Mouse (Mus musculus): ENCODE results near the gene Intu. TPM values are rescaled to one million over a fixed set of nuclear protein-coding genes. Genes with fewer than 3 reads are reported as not detected.

The Intu gene
- 3.9 and 5.3 TPM in 2 replicates for polyA plus RNA-seq (2014; fragmentation: Nextera tagmentation; extraction: Ambion mirVana)

DNA sequence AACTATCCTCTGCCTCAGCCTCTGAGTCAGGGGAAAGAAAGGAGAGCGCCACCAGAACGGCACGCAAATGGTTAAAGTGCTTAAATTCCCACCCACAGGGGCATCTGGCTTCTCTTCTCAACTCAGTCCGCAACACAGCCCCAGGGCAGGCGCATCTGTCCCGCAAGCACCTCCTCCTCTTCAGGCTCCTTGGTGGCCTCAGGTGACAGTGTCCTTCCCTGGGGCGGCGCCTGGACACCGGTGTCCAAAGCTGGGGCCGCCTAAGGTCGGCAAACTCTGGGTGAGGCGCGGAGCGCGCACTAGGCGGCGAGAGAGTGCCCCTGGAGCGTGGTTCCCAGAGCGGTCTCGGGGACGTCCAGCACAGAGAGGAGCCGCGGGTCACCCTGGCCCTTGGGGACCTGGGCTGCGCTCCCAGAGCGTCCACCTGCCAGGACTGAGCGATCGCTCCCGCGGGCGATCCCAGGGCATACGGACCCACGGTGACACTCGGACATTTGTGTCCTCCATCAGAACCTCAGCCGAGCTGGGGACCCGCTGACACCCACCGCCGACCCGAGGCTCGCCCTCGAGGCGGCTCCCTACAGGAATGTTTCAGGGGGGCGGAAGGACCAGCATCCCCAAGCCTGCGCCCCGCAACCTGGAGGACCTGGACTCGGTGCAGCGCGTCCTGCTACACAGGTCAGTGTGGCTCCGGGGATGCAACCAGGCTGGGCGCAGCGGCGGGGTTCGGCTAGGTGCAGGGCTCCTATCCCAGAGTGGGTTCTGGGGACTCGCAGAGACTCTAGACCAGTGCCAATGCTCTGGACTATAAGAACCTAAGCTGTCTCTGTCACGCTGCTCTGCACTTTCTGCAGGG lies at the start of gene Intu:
TSS of gene Intu (plus strand) at position 1 of the 856 bp plus-strand sequence.
- H3K9me3 ChIP-seq (ENCODE audit: control insufficient read depth, low read length): no peaks in the 10 kb centered on the region
- H3K4me2 ChIP-seq (ENCODE audit: low read depth, low read length): peak within 1 kb of the TSS; percentile 100
- H3K27me3 ChIP-seq (ENCODE audit: control insufficient read depth, insufficient read depth, low read length): peaks cover 6% of the 10 kb centered on the region
- H3K4me1 ChIP-seq (ENCODE audit: control insufficient read depth, insufficient read depth, low read length): peaks cover 8% of the 10 kb centered on the region
- H3K27ac ChIP-seq (ENCODE audit: low read depth, low read length): no peak within 1 kb of the TSS
- H3K4me3 ChIP-seq (ENCODE audit: low read depth, low read length): peak within 1 kb of the TSS; percentile 56
- WGBS: under 1% methylated on average over 54 of the region's 54 CpGs
- H3K36me3 ChIP-seq (ENCODE audit: control insufficient read depth, insufficient read depth, low read length): no peaks in the 10 kb centered on the region
- peak; percentile 77 for ATAC-seq (ENCODE audit: low read depth)
- peak within 1 kb of the TSS; percentile 61 for H3K9ac ChIP-seq (replicated peaks; ENCODE audit: low read depth, low read length)

- 80% methylated on average over 10 of the region's 10 CpGs for WGBS
Observed at GRCm38 (mm10) chr3:40483221-40483654, 47.8 kb upstream of the Intu start.

DNA sequence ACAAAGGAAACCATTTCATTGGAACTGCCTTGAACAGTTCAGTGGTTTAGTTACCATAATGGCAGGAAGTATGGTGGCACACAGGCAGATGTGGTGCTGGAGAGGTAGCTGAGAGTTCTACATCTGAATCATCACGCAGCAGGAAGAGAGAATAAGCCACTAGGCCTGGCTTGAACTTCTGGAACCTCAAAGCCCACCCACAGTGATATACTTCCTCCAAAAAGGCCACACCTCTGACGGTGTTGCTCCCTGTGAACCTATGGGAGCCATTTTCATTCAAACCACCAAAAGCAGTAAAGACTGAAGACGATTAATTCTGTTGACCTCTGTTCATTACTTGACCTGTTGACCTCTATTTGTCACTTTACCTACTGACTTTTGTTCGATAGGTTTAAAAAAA lies 43.7 kb upstream of the Intu start:
- H3K4me2 ChIP-seq (ENCODE audit: low read depth, low read length): no peak overlapping the region
- H3K9me3 ChIP-seq (ENCODE audit: control insufficient read depth, low read length): no peaks in the 10 kb centered on the region
- no peaks in the 10 kb centered on the region for H3K4me1 ChIP-seq (ENCODE audit: control insufficient read depth, insufficient read depth, low read length)
- ATAC-seq (ENCODE audit: low read depth): no peak
- H3K27ac ChIP-seq (ENCODE audit: low read depth, low read length): no peak overlapping the region
- WGBS: 89% methylated on average over 4 of the region's 4 CpGs
- no peak overlapping the region for H3K9ac ChIP-seq (replicated peaks; ENCODE audit: low read depth, low read length)
- no peaks in the 10 kb centered on the region for H3K27me3 ChIP-seq (ENCODE audit: control insufficient read depth, insufficient read depth, low read length)
- no peaks in the 10 kb centered on the region for H3K36me3 ChIP-seq (ENCODE audit: control insufficient read depth, insufficient read depth, low read length)
- H3K4me3 ChIP-seq (ENCODE audit: low read depth, low read length): no peak overlapping the region

More at GRCm38 (mm10) chr3:40483221-40483654, 47.8 kb upstream of the Intu start:
- no peak overlapping the region for H3K27ac ChIP-seq (ENCODE audit: low read depth, low read length)
- H3K4me3 ChIP-seq (ENCODE audit: low read depth, low read length): no peak overlapping the region
- H3K9ac ChIP-seq (replicated peaks; ENCODE audit: low read depth, low read length): no peak overlapping the region
- H3K9me3 ChIP-seq (ENCODE audit: control insufficient read depth, low read length): no peaks in the 10 kb centered on the region
- H3K4me1 ChIP-seq (ENCODE audit: control insufficient read depth, insufficient read depth, low read length): no peaks in the 10 kb centered on the region
- ATAC-seq (ENCODE audit: low read depth): no peak
- H3K27me3 ChIP-seq (ENCODE audit: control insufficient read depth, insufficient read depth, low read length): no peaks in the 10 kb centered on the region
- H3K4me2 ChIP-seq (ENCODE audit: low read depth, low read length): no peak overlapping the region
- H3K36me3 ChIP-seq (ENCODE audit: control insufficient read depth, insufficient read depth, low read length): no peaks in the 10 kb centered on the region

GRCm38 (mm10) chr3:40491742-40492141 lies 39.3 kb upstream of the Intu start:
- H3K4me3 ChIP-seq (ENCODE audit: low read depth, low read length): no peak overlapping the region
- H3K27ac ChIP-seq (ENCODE audit: low read depth, low read length): no peak overlapping the region
- H3K9ac ChIP-seq (replicated peaks; ENCODE audit: low read depth, low read length): no peak overlapping the region
- H3K9me3 ChIP-seq (ENCODE audit: control insufficient read depth, low read length): no peaks in the 10 kb centered on the region
- ATAC-seq (ENCODE audit: low read depth): no peak
- H3K36me3 ChIP-seq (ENCODE audit: control insufficient read depth, insufficient read depth, low read length): no peaks in the 10 kb centered on the region
- H3K27me3 ChIP-seq (ENCODE audit: control insufficient read depth, insufficient read depth, low read length): no peaks in the 10 kb centered on the region
- H3K4me2 ChIP-seq (ENCODE audit: low read depth, low read length): no peak overlapping the region
- 87% methylated on average over 3 of the region's 3 CpGs for WGBS
- H3K4me1 ChIP-seq (ENCODE audit: control insufficient read depth, insufficient read depth, low read length): no peaks in the 10 kb centered on the region

DNA sequence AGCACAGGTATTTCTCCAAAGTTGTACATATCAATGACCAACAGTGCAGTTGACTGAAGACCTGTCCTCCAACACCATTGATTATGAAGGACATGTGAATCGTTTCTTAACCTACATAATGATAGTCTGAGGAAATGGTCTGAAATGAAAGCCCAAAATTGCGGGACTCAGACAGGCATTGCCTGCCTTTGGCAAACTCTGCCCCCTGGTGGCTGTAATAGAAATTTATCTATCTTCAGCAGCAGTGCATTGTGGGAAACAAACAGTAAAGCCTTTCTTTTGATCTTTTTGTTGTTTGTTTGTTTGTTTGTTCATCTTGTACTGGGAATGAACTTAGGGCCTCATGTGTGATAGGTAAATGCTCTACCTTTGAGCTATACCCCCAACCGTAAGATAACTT lies 32.2 kb upstream of the Intu start:
- no peak for ATAC-seq (ENCODE audit: low read depth)
- WGBS: 87% methylated on average over 3 of the region's 3 CpGs
- H3K27ac ChIP-seq (ENCODE audit: low read depth, low read length): no peak overlapping the region
- no peak overlapping the region for H3K4me3 ChIP-seq (ENCODE audit: low read depth, low read length)
- no peak overlapping the region for H3K4me2 ChIP-seq (ENCODE audit: low read depth, low read length)
- H3K9me3 ChIP-seq (ENCODE audit: control insufficient read depth, low read length): no peaks in the 10 kb centered on the region
- H3K36me3 ChIP-seq (ENCODE audit: control insufficient read depth, insufficient read depth, low read length): no peaks in the 10 kb centered on the region
- H3K9ac ChIP-seq (replicated peaks; ENCODE audit: low read depth, low read length): no peak overlapping the region
- no peaks in the 10 kb centered on the region for H3K27me3 ChIP-seq (ENCODE audit: control insufficient read depth, insufficient read depth, low read length)
- H3K4me1 ChIP-seq (ENCODE audit: control insufficient read depth, insufficient read depth, low read length): no peaks in the 10 kb centered on the region

DNA sequence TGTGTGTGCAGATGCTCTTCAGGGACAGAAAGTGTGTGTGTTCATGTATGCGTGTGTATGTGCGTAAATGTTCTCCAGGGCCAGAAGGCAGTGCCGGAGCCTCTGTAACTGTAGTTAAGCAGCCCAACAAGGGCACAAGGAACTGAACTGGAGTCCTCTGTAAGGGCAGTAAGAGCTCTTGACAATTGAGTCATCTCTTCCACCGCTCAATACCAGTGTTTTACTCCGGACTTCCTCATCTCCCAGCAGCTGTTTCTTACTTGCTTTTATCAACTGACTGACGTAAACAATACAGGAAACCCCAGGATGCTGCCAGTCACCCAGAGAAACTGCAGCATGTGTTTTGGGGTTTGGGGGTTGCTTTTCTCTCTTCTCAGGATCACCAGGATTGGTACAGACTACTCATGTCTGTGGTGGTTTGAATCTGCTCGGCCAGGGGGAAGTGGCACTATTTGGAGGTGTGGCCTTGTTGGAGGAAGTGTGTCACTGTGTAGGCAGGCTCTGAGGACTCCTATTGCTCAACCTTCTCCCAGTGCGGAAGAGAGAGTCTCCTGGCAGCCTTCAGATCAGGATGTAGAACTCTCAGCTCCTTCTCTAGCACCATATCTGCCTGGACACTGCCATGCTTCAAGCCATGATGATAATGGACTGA lies 30.8 kb upstream of the Intu start:
- Histone ChIP-seq H3K4me3 (ENCODE audit: low read depth, low read length) (no peak overlapping the region), H3K4me2 (ENCODE audit: low read depth, low read length) (no peak overlapping the region), H3K9me3 (ENCODE audit: control insufficient read depth, low read length) (no peaks in the 10 kb centered on the region), H3K27ac (ENCODE audit: low read depth, low read length) (no peak overlapping the region), H3K27me3 (ENCODE audit: control insufficient read depth, insufficient read depth, low read length) (no peaks in the 10 kb centered on the region), H3K36me3 (ENCODE audit: control insufficient read depth, insufficient read depth, low read length) (no peaks in the 10 kb centered on the region), H3K9ac (replicated peaks; ENCODE audit: low read depth, low read length) (no peak overlapping the region), H3K4me1 (ENCODE audit: control insufficient read depth, insufficient read depth, low read length) (no peaks in the 10 kb centered on the region)
- 93% methylated on average over 8 of the region's 8 CpGs for WGBS
- no peak for ATAC-seq (ENCODE audit: low read depth)

- 74% methylated on average over 5 of the region's 5 CpGs for WGBS
- Histone ChIP-seq H3K9ac (replicated peaks; ENCODE audit: low read depth, low read length) (no peak overlapping the region), H3K27ac (ENCODE audit: low read depth, low read length) (no peak overlapping the region), H3K9me3 (ENCODE audit: control insufficient read depth, low read length) (no peaks in the 10 kb centered on the region), H3K36me3 (ENCODE audit: control insufficient read depth, insufficient read depth, low read length) (no peaks in the 10 kb centered on the region), H3K4me3 (ENCODE audit: low read depth, low read length) (no peak overlapping the region), H3K4me2 (ENCODE audit: low read depth, low read length) (no peak overlapping the region), H3K4me1 (ENCODE audit: control insufficient read depth, insufficient read depth, low read length) (no peaks in the 10 kb centered on the region), H3K27me3 (ENCODE audit: control insufficient read depth, insufficient read depth, low read length) (no peaks in the 10 kb centered on the region)
- no peak for ATAC-seq (ENCODE audit: low read depth)
Observed at GRCm38 (mm10) chr3:40504377-40504776, 26.7 kb upstream of the Intu start.

DNA sequence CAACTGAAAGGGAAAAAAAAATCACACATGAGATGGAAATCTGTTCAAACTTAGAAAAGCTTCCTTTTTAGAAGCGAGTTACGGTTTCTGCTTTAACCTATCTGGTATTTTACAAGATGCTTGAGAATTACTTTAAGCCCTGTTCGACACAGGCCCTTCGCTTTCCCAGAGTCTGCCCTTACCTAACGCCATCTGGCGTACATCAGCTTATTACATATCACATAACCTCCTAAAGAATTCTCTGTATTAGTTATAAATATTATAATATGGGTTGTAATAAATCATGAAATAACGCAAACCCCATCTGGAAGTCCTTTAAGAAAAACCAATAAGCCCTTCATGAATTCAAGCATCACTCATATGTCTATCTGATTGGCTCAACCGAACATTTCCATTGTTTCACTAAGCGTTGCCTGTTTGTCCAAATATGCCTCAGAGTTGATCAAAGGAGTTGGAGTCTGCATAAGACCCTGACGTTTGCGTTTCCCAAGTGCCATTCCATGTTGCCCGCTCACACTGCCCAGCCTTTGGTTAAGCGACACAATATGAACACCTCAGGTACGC lies 25.6 kb upstream of the Intu start:
- Histone ChIP-seq H3K4me3 (ENCODE audit: low read depth, low read length) (no peak overlapping the region), H3K36me3 (ENCODE audit: control insufficient read depth, insufficient read depth, low read length) (no peaks in the 10 kb centered on the region), H3K27me3 (ENCODE audit: control insufficient read depth, insufficient read depth, low read length) (no peaks in the 10 kb centered on the region), H3K4me2 (ENCODE audit: low read depth, low read length) (no peak overlapping the region), H3K27ac (ENCODE audit: low read depth, low read length) (no peak overlapping the region), H3K4me1 (ENCODE audit: control insufficient read depth, insufficient read depth, low read length) (no peaks in the 10 kb centered on the region), H3K9me3 (ENCODE audit: control insufficient read depth, low read length) (no peaks in the 10 kb centered on the region), H3K9ac (replicated peaks; ENCODE audit: low read depth, low read length) (no peak overlapping the region)
- no peak for ATAC-seq (ENCODE audit: low read depth)
- 93% methylated on average over 14 of the region's 14 CpGs for WGBS

Data from neural tube, embryonic 14.5 days (tissue).